Mouse (Mus musculus): ENCODE data around the gene Cers3.

DNA sequence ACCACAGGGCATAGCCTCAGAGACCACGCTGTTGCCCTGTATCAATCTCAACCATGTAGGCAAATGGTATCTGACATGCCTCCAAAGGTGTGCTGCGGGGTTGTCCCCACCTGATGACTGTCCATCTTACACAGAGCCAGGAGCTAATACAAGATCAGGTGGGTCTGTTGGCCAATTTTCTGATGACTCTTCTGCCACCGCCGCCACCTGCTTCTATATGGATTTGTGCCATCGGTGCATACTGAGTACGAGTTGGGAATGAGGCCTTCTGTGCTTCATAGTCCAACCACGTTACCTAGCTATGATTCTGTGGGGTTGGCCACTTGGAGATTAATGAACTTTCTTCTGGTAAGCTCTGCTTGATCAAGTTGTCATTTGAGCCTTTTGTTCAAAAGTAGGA, 67.1 kb downstream of the Cers3 start:
- no peak for TF ChIP-seq CTCF (IDR thresholded peaks at IDR 0.05; ENCODE audit: low read depth, low read length)
- no peak for TF ChIP-seq POLR2A (IDR thresholded peaks at IDR 0.05; ENCODE audit: insufficient read depth, low read length)

Data from ES-Bruce4 (cell line).